Mouse (Mus musculus) myocyte (in vitro differentiated cells): ENCODE measurements at regions not wholly inside any gene's neighbourhood (a gene's known extent, or its start where the extent isn't known, plus 50 kb on each side); places are given as distances from the start of the nearest gene placed in this dataset.

ENCODE experiments used
- H3K27me3 ChIP-seq: one replicate; pipeline ENCODE4 v1.6.1; 2011; ENCODE audit not compliant: control insufficient read depth, insufficient read depth, insufficient read length
- H3K36me3 ChIP-seq: one replicate; pipeline ENCODE4 v1.6.1; 2011; ENCODE audit not compliant: control insufficient read depth, insufficient read depth
- H3K4me2 ChIP-seq: one replicate; pipeline ENCODE4 v1.6.1; 2011; ENCODE audit warnings: low read depth, control low read depth
- H3K4me3 ChIP-seq: one replicate; pipeline ENCODE4 v1.5.1; 2011; ENCODE audit warnings: mild to moderate bottlenecking, control low read depth, moderate library complexity
- H3K79me2 ChIP-seq: one replicate; pipeline ENCODE4 v1.6.1; 2011; ENCODE audit not compliant: control insufficient read depth, insufficient read depth
- H3ac ChIP-seq: one replicate; pipeline ENCODE4 v1.6.1; 2011; ENCODE audit not compliant: control insufficient read depth, insufficient read length
- CEBPB ChIP-seq: IDR thresholded peaks from 2 replicates; pipeline ENCODE4 v1.6.1; 2011; ENCODE audit warnings: mild to moderate bottlenecking, moderate library complexity; ENCODE audit not compliant: poor library complexity, insufficient read depth, severe bottlenecking
- E2F4 ChIP-seq: IDR thresholded peaks from one replicate; pipeline ENCODE4 v1.6.1; 2011; ENCODE audit warnings: mild to moderate bottlenecking, control low read depth, moderate library complexity; ENCODE audit not compliant: insufficient read depth
- MAX ChIP-seq: IDR thresholded peaks from one replicate; pipeline ENCODE4 v1.6.1; 2011; ENCODE audit warnings: low read depth, mild to moderate bottlenecking, control low read depth
- MYOD1 ChIP-seq, 3 experiments: IDR thresholded peaks; one replicate each; pipeline ENCODE4 v1.6.1; 2011; ENCODE audit warnings: control low read depth in 2 of 3, low read depth in 2 of 3, mild to moderate bottlenecking in 2 of 3, moderate library complexity in 1 of 3; ENCODE audit not compliant: insufficient read length in 2 of 3, control insufficient read depth in 1 of 3
- MYOG ChIP-seq, 3 experiments: IDR thresholded peaks; one replicate each; pipeline ENCODE4 v1.6.1; 2011; ENCODE audit warnings: control low read depth in 2 of 3, low read depth in 2 of 3, mild to moderate bottlenecking in 2 of 3; ENCODE audit not compliant: insufficient read length in 2 of 3, control insufficient read depth in 1 of 3, insufficient read depth in 1 of 3
- POLR2A ChIP-seq: IDR thresholded peaks from one replicate; pipeline ENCODE4 v1.6.1; 2011; ENCODE audit warnings: low read depth, mild to moderate bottlenecking, control low read depth, moderate library complexity; ENCODE audit not compliant: insufficient read length
- POLR2AphosphoS2 ChIP-seq: IDR thresholded peaks from one replicate; pipeline ENCODE4 v1.6.1; 2011; ENCODE audit warnings: low read depth, control low read depth; ENCODE audit not compliant: insufficient read length
- REST ChIP-seq: IDR thresholded peaks from one replicate; pipeline ENCODE4 v1.6.1; 2011; ENCODE audit warnings: mild to moderate bottlenecking, control low read depth, moderate library complexity; ENCODE audit not compliant: insufficient read depth, insufficient read length
- SRF ChIP-seq: IDR thresholded peaks from one replicate; pipeline ENCODE4 v1.6.1; 2011; ENCODE audit warnings: low read depth; ENCODE audit not compliant: control insufficient read depth, insufficient read length
- TCF12 ChIP-seq: IDR thresholded peaks from one replicate; pipeline ENCODE4 v1.6.1; 2011; ENCODE audit warnings: mild to moderate bottlenecking, control low read depth; ENCODE audit not compliant: poor library complexity, insufficient read depth, severe bottlenecking
- TCF3 ChIP-seq: IDR thresholded peaks from one replicate; pipeline ENCODE4 v1.6.1; 2011; ENCODE audit warnings: low read depth, control low read depth; ENCODE audit not compliant: insufficient read length
- USF1 ChIP-seq: IDR thresholded peaks from one replicate; pipeline ENCODE4 v1.6.1; 2011; ENCODE audit warnings: low read depth, mild to moderate bottlenecking, control low read depth, moderate library complexity

GRCm38 (mm10) chr8:77947702-77948101, 223.4 kb upstream of the Ednra start:
- H3K4me2 ChIP-seq, result no peak overlapping the region

GRCm38 (mm10) chr8:77949640-77950039, 225.4 kb upstream of the Ednra start:
- Histone ChIP-seq H3K27me3 (no peaks in the 10 kb centered on the region), H3ac (no peak overlapping the region), H3K79me2 (no peaks in the 10 kb centered on the region), H3K4me2 (no peak overlapping the region), H3K4me3 (no peak overlapping the region), H3K36me3 (no peaks in the 10 kb centered on the region)
- TF ChIP-seq SRF, result no peak
- TF ChIP-seq CEBPB, result no peak
- TF ChIP-seq TCF12, result no peak
- no peak for TF ChIP-seq E2F4
- TF ChIP-seq USF1, result no peak
- TF ChIP-seq POLR2AphosphoS2, result no peak
- TF ChIP-seq MAX, result no peak
- TF ChIP-seq POLR2A, result no peak
- no peak for TF ChIP-seq MYOD1 (IDR thresholded peaks at IDR 0.05; ENCODE audit: control insufficient read depth in 1 of 3, insufficient read length in 2 of 3, low read depth in 2 of 3)

More at GRCm38 (mm10) chr8:77947702-77948101, 223.4 kb upstream of the Ednra start:
- no peaks in the 10 kb centered on the region for H3K36me3 ChIP-seq
- H3K4me3 ChIP-seq, result no peak overlapping the region
- no peaks in the 10 kb centered on the region for H3K27me3 ChIP-seq
- H3K79me2 ChIP-seq, result no peaks in the 10 kb centered on the region
- no peak for TF ChIP-seq USF1
- H3ac ChIP-seq, result no peak overlapping the region

- no peak overlapping the region for H3ac ChIP-seq
- no peaks in the 10 kb centered on the region for H3K27me3 ChIP-seq
- no peaks in the 10 kb centered on the region for H3K36me3 ChIP-seq
- no peak overlapping the region for H3K4me3 ChIP-seq
- no peak overlapping the region for H3K4me2 ChIP-seq
- no peaks in the 10 kb centered on the region for H3K79me2 ChIP-seq
- no peak for TF ChIP-seq MAX
These were observed 234.6 kb upstream of the Ednra start for GRCm38 (mm10) chr8:77958814-77959372.

GRCm38 (mm10) chr8:77963102-77963698, 238.9 kb upstream of the Ednra start:
- TF ChIP-seq MYOD1 (IDR thresholded peaks at IDR 0.05; ENCODE audit: control insufficient read depth in 1 of 3, insufficient read length in 2 of 3, low read depth in 2 of 3) (peak in 1 of 3 experiments; percentile 63), USF1 (no peak)
- Histone ChIP-seq H3K4me3 (no peak overlapping the region), H3ac (no peak overlapping the region), H3K79me2 (no peaks in the 10 kb centered on the region), H3K27me3 (peaks cover 8% of the 10 kb centered on the region), H3K4me2 (no peak overlapping the region), H3K36me3 (no peaks in the 10 kb centered on the region)

GRCm38 (mm10) chr8:77970378-77970777, 242.7 kb upstream of the Ttc29 start:
- H3K27me3 ChIP-seq, result peaks cover 8% of the 10 kb centered on the region
- H3K36me3 ChIP-seq, result no peaks in the 10 kb centered on the region
- H3K4me2 ChIP-seq, result no peak overlapping the region
- no peaks in the 10 kb centered on the region for H3K79me2 ChIP-seq
- TF ChIP-seq MYOG (IDR thresholded peaks at IDR 0.05; ENCODE audit: control insufficient read depth in 1 of 3, insufficient read depth in 1 of 3, insufficient read length in 2 of 3, low read depth in 2 of 3) (peak in 2 of 3 experiments; percentile 35 to 55), TCF3 (no peak), MYOD1 (IDR thresholded peaks at IDR 0.05; ENCODE audit: control insufficient read depth in 1 of 3, insufficient read length in 2 of 3, low read depth in 2 of 3) (peak in 2 of 3 experiments; percentile 61)
- no peak overlapping the region for H3K4me3 ChIP-seq
- no peak overlapping the region for H3ac ChIP-seq

GRCm38 (mm10) chr8:77973714-77974113, 239.4 kb upstream of the Ttc29 start:
- Histone ChIP-seq H3K36me3 (no peaks in the 10 kb centered on the region), H3K4me3 (no peak overlapping the region), H3K79me2 (no peaks in the 10 kb centered on the region), H3K4me2 (no peak overlapping the region), H3ac (no peak overlapping the region), H3K27me3 (no peaks in the 10 kb centered on the region)
- no peak for TF ChIP-seq POLR2A
- TF ChIP-seq MYOD1 (IDR thresholded peaks at IDR 0.05; ENCODE audit: control insufficient read depth in 1 of 3, insufficient read length in 2 of 3, low read depth in 2 of 3), result no peak
- no peak for TF ChIP-seq TCF3
- TF ChIP-seq CEBPB, result no peak
- TF ChIP-seq SRF, result no peak
- TF ChIP-seq E2F4, result no peak
- no peak for TF ChIP-seq MAX
- TF ChIP-seq REST, result no peak
- no peak for TF ChIP-seq USF1
- TF ChIP-seq MYOG (IDR thresholded peaks at IDR 0.05; ENCODE audit: control insufficient read depth in 1 of 3, insufficient read depth in 1 of 3, insufficient read length in 2 of 3, low read depth in 2 of 3), result no peak
- TF ChIP-seq TCF12, result no peak
- no peak for TF ChIP-seq POLR2AphosphoS2
